Mouse (Mus musculus): ENCODE data around the gene Med12l. TPM values are rescaled to one million over a fixed set of nuclear protein-coding genes. Genes with fewer than 3 reads are reported as not detected.

The Med12l gene
- polyA plus RNA-seq, 2 experiments = 2.4 to 4.5 TPM

- Histone ChIP-seq H3K4me3 (replicated peaks; ENCODE audit: low read length) (no peak overlapping the region), H3K4me2 (replicated peaks; ENCODE audit: low read depth, low read length, severe bottlenecking) (no peak overlapping the region), H3K27me3 (ENCODE audit: control insufficient read depth, insufficient read depth, low read length) (no peaks in the 10 kb centered on the region), H3K9me3 (ENCODE audit: control insufficient read depth, low read length) (no peaks in the 10 kb centered on the region), H3K36me3 (ENCODE audit: control insufficient read depth, insufficient read depth, low read length) (no peaks in the 10 kb centered on the region), H3K9ac (ENCODE audit: low read depth, low read length, severe bottlenecking) (no peak overlapping the region), H3K4me1 (ENCODE audit: control insufficient read depth, insufficient read depth, low read length) (no peaks in the 10 kb centered on the region), H3K27ac (replicated peaks; ENCODE audit: low read depth, low read length) (0 out of 2 replicates have a peak overlapping the region, but pooled peaks have one; percentile 9)
- no peak for TF ChIP-seq POLR2A (IDR thresholded peaks at IDR 0.05; ENCODE audit: borderline replicate concordance, extremely low read depth, insufficient read depth, insufficient read length)
- ATAC-seq (ENCODE audit: low FRiP score, low read depth) = no peak
- 64% methylated on average over 10 of the region's 10 CpGs for WGBS
- DNase-seq (ENCODE audit: low spot score) = peak; percentile 9
Observed at GRCm38 (mm10) chr3:59228730-59229551, 223.3 kb downstream of the Med12l start.

DNA sequence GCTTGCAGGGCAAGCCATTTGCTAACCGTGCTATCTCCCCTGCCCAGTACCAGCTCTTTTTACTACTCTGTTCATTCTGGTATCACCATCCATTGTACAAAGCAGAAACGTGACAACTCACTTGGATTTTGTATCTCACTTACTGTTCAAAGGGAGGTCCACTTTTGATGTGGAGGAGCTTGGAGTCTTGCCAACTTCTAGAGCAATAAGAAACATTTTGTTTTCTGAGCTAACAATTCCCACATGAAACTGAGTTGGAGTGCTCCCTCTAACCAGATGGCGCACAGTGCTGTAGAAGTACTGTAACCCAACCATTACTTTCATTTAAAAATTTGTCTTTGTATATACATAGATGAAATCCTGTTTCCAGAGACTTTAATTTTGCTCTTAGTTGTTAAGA, 225.3 kb downstream of the Med12l start:
- Histone ChIP-seq H3K9me3 (ENCODE audit: control insufficient read depth, low read length) (no peaks in the 10 kb centered on the region), H3K4me3 (replicated peaks; ENCODE audit: low read length) (no peak overlapping the region), H3K9ac (ENCODE audit: low read depth, low read length, severe bottlenecking) (no peak overlapping the region), H3K36me3 (ENCODE audit: control insufficient read depth, insufficient read depth, low read length) (no peaks in the 10 kb centered on the region), H3K27me3 (ENCODE audit: control insufficient read depth, insufficient read depth, low read length) (no peaks in the 10 kb centered on the region), H3K4me1 (ENCODE audit: control insufficient read depth, insufficient read depth, low read length) (no peaks in the 10 kb centered on the region), H3K27ac (replicated peaks; ENCODE audit: low read depth, low read length) (no peak overlapping the region), H3K4me2 (replicated peaks; ENCODE audit: low read depth, low read length, severe bottlenecking) (no peak overlapping the region)
- ATAC-seq (ENCODE audit: low FRiP score, low read depth) (no peak), DNase-seq (ENCODE audit: low spot score) (peak; percentile 69)
- TF ChIP-seq POLR2A (IDR thresholded peaks at IDR 0.05; ENCODE audit: borderline replicate concordance, extremely low read depth, insufficient read depth, insufficient read length) = no peak
- 49% methylated on average over 3 of the region's 3 CpGs for WGBS

GRCm38 (mm10) chr3:59234878-59235277, 229.3 kb downstream of the Med12l start:
- H3K27ac ChIP-seq (replicated peaks; ENCODE audit: low read depth, low read length) = no peak overlapping the region
- no peaks in the 10 kb centered on the region for H3K27me3 ChIP-seq (ENCODE audit: control insufficient read depth, insufficient read depth, low read length)
- H3K4me1 ChIP-seq (ENCODE audit: control insufficient read depth, insufficient read depth, low read length) = no peaks in the 10 kb centered on the region
- H3K4me3 ChIP-seq (replicated peaks; ENCODE audit: low read length) = no peak overlapping the region
- no peaks in the 10 kb centered on the region for H3K9me3 ChIP-seq (ENCODE audit: control insufficient read depth, low read length)
- H3K4me2 ChIP-seq (replicated peaks; ENCODE audit: low read depth, low read length, severe bottlenecking) = no peak overlapping the region
- ATAC-seq (ENCODE audit: low FRiP score, low read depth) (no peak), DNase-seq (ENCODE audit: low spot score) (no peak)
- WGBS = 64% methylated on average over 5 of the region's 5 CpGs
- no peak for TF ChIP-seq POLR2A (IDR thresholded peaks at IDR 0.05; ENCODE audit: borderline replicate concordance, extremely low read depth, insufficient read depth, insufficient read length)
- H3K9ac ChIP-seq (ENCODE audit: low read depth, low read length, severe bottlenecking) = no peak overlapping the region
- no peaks in the 10 kb centered on the region for H3K36me3 ChIP-seq (ENCODE audit: control insufficient read depth, insufficient read depth, low read length)

- H3K36me3 ChIP-seq (ENCODE audit: control insufficient read depth, insufficient read depth, low read length) = no peaks in the 10 kb centered on the region
- no peak overlapping the region for H3K4me2 ChIP-seq (replicated peaks; ENCODE audit: low read depth, low read length, severe bottlenecking)
- 62% methylated on average over 6 of the region's 6 CpGs for WGBS
- H3K27ac ChIP-seq (replicated peaks; ENCODE audit: low read depth, low read length) = no peak overlapping the region
- DNase-seq (ENCODE audit: low spot score) (no peak), ATAC-seq (ENCODE audit: low FRiP score, low read depth) (no peak)
- no peaks in the 10 kb centered on the region for H3K9me3 ChIP-seq (ENCODE audit: control insufficient read depth, low read length)
- H3K4me1 ChIP-seq (ENCODE audit: control insufficient read depth, insufficient read depth, low read length) = no peaks in the 10 kb centered on the region
- TF ChIP-seq POLR2A (IDR thresholded peaks at IDR 0.05; ENCODE audit: borderline replicate concordance, extremely low read depth, insufficient read depth, insufficient read length) = no peak
- no peaks in the 10 kb centered on the region for H3K27me3 ChIP-seq (ENCODE audit: control insufficient read depth, insufficient read depth, low read length)
- no peak overlapping the region for H3K9ac ChIP-seq (ENCODE audit: low read depth, low read length, severe bottlenecking)
- no peak overlapping the region for H3K4me3 ChIP-seq (replicated peaks; ENCODE audit: low read length)
Observed at GRCm38 (mm10) chr3:59243384-59243783, 237.8 kb downstream of the Med12l start.

- DNase-seq (ENCODE audit: low spot score) (no peak), ATAC-seq (ENCODE audit: low FRiP score, low read depth) (no peak)
- H3K27ac ChIP-seq (replicated peaks; ENCODE audit: low read depth, low read length) = no peak overlapping the region
- TF ChIP-seq POLR2A (IDR thresholded peaks at IDR 0.05; ENCODE audit: borderline replicate concordance, extremely low read depth, insufficient read depth, insufficient read length) = no peak
- no peaks in the 10 kb centered on the region for H3K9me3 ChIP-seq (ENCODE audit: control insufficient read depth, low read length)
- H3K4me2 ChIP-seq (replicated peaks; ENCODE audit: low read depth, low read length, severe bottlenecking) = no peak overlapping the region
- WGBS = 73% methylated on average over 6 of the region's 6 CpGs
- no peaks in the 10 kb centered on the region for H3K27me3 ChIP-seq (ENCODE audit: control insufficient read depth, insufficient read depth, low read length)
- H3K4me1 ChIP-seq (ENCODE audit: control insufficient read depth, insufficient read depth, low read length) = no peaks in the 10 kb centered on the region
- no peak overlapping the region for H3K9ac ChIP-seq (ENCODE audit: low read depth, low read length, severe bottlenecking)
- H3K36me3 ChIP-seq (ENCODE audit: control insufficient read depth, insufficient read depth, low read length) = no peaks in the 10 kb centered on the region
- H3K4me3 ChIP-seq (replicated peaks; ENCODE audit: low read length) = no peak overlapping the region
Observed at GRCm38 (mm10) chr3:59248031-59248430, 242.4 kb downstream of the Med12l start.

Data from limb, embryonic 14.5 days (tissue).